Mouse (Mus musculus): ENCODE measurements at regions not wholly inside any gene's neighbourhood (a gene's known extent, or its start where the extent isn't known, plus 50 kb on each side); places are given as distances from the start of the nearest gene placed in this dataset.
A peak's percentile ranks its signal among the peaks of the same experiment; 100 is the strongest.

DNA sequence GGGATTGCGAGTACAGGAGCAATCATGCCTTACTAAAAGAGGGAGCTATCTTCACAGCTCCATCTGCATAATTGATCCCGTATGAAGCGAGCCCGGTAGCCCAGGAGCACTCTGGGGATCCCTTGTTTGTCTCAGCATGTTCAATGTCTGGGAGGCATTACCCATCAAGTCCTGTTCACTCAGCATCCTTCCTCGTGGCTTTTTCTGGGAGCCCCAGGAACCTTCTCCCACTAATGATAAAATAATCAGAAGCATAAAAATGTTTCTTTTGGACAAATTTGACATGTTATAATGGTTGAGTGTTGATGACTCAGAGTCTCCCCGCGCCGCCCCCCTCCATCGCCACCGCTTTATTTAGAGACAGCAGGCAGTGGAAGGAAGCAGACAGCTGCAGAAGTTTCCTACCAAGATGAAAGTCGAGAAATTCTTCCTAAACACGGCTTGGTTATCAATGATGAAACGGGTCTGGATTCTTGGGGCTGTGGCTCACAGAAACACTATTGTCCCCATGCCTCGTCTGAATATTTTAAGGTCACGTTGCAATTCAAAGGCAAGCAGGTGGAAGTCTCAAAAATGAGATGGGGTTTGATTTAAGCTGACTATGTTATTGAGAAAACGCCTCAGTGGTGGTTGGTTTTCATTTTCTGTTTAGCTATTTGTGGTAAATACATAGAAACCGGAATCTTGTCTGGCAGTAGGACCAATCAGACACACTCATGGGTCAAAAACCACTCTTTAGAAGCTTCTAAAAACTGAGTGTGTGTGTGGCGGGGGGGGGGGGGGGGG lies 289.9 kb upstream of the Gm765 start:
- ATAC-seq (replicated peaks; ENCODE audit: insufficient number of reproducible peaks, low FRiP score, low TSS enrichment, poor library complexity, severe bottlenecking): no peak

DNA sequence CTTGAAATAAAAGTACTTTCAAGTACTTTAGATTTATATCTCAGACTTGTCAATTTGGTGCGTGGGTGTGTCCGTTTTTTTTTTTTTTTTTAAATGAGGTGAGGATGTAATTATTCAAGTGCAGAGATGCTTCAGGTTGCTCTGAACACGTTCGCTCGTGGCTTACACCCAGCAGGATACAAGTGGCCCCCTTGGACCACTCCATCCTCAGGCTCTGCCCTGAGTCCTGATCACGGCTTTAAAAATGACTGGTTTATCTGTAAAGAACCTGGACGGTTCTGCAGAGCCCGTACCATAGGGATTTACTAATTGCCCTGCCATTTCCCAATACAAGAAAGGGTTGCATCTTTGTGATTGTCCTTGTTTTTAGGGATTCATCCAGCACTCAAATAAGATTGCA lies 288.7 kb upstream of the Gm765 start:
- no peak for ATAC-seq (replicated peaks; ENCODE audit: insufficient number of reproducible peaks, low FRiP score, low TSS enrichment, poor library complexity, severe bottlenecking)

DNA sequence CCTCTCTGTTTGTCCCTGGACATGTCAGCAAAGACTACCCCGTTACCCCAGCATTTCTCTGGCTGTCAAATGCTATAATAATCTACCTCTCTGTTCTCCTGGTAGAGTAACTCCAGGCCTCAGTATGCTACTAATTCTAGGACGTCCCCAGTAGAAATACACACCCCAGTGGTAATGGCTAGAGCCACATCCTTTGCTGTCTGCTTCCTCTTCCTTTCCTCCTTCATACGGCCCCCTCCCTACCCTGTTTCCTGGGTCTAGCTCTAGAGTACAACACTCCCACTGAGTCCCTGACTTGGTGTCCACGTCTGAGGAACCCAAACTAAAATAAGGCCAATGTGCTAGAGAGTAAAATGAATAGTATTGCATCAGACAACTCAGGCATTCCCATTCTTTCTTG lies 287.1 kb upstream of the Gm765 start:
- ATAC-seq (replicated peaks; ENCODE audit: insufficient number of reproducible peaks, low FRiP score, low TSS enrichment, poor library complexity, severe bottlenecking): no peak

DNA sequence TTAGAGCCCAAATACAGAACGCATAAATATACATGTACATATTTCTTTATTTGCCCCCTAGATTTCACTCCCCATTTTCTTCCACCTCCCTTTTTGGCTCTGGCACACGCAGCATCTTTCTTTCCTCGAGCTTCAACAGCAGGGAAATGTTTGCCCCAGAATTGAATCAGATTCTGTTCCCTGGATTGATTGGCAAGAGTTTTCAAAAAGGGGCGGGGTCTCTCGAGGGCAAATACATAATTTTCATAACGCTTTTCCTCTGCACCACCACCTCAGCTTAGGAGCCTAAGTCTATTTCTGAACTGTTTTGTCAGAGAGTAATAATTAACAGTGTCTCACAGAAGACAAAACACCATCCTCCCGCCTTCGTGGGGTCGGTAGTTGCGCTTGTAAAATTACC lies 283.9 kb upstream of the Gm765 start:
- no peak for ATAC-seq (replicated peaks; ENCODE audit: insufficient number of reproducible peaks, low FRiP score, low TSS enrichment, poor library complexity, severe bottlenecking)

DNA sequence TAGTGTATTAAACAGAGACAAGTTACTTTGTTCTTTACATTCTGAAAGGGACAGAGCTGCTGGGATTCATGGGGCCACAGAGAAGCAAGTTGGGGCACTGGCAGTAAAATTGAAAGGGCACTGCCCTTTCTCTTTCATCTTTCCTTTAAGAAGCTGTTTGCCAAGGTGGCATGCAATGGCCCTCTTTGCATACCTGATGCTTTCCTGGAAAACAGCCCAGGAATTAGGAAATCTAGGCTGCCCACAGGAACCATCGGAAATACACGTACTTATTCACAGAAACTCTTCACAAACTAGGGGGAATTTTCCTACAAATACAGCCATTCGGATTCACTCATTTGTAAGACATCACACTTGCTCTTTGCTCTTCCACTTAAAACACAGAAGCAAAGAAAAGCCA lies 278.3 kb upstream of the Gm765 start:
- ATAC-seq (replicated peaks; ENCODE audit: insufficient number of reproducible peaks, low FRiP score, low TSS enrichment, poor library complexity, severe bottlenecking): no peak

DNA sequence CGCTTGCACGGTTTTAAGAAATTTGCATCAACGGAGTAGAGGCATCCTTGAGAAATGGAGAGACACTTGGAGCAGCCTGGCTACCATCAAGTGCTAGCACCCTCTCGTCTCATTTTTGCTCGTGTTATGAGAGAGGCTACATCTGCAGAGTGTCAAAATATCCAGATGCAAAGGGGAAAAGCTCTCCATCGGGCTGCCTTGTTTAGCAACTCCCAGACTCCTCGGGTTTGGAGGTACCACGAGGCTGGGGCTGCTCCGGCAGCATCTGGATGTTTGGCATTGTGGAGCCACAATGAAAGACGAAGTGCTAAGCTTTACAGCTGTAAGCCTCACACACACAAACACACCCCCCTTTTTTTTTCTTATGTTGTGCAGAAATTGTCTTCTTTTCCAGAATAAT lies 270.5 kb upstream of the Gm765 start:
- no peak for ATAC-seq (replicated peaks; ENCODE audit: insufficient number of reproducible peaks, low FRiP score, low TSS enrichment, poor library complexity, severe bottlenecking)

DNA sequence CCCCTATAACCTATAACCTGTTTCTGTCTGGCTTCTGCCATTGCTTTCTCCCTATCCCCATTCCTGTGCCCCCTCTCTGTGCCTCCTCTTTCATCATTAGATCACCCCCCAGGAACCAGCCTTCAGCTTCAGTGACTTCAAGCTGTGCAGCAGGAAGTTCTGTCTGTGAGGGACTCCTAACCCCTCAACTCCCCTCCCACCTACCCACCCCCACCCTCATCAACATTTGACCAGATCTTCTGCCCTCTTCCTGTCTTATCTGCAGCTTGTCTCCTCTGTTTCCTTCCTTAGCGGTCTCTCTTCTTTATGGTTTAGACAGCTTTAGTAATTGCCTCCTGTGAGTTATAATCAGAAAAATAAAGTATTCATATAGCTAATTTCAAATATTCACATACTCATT lies 266.6 kb upstream of the Gm765 start:
- no peak for ATAC-seq (replicated peaks; ENCODE audit: insufficient number of reproducible peaks, low FRiP score, low TSS enrichment, poor library complexity, severe bottlenecking)

DNA sequence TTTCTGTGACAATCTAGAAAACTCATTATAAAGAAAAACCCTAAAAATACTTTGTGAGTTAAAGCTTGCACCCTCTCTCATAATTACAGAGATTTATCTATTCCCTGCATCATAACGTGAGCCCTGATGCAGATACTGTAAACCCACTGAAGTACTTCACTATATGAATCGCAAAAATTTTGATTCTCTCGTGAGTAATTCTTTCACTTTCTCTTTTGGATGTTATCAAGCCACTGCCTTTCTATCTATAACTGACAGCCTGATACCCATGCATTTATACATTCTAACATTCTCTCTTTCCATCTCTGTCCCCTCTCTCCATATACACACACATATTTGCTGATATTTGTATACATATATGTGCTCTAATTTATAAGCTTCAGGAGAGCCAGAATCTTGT lies 264.1 kb upstream of the Gm765 start:
- no peak for ATAC-seq (replicated peaks; ENCODE audit: insufficient number of reproducible peaks, low FRiP score, low TSS enrichment, poor library complexity, severe bottlenecking)

DNA sequence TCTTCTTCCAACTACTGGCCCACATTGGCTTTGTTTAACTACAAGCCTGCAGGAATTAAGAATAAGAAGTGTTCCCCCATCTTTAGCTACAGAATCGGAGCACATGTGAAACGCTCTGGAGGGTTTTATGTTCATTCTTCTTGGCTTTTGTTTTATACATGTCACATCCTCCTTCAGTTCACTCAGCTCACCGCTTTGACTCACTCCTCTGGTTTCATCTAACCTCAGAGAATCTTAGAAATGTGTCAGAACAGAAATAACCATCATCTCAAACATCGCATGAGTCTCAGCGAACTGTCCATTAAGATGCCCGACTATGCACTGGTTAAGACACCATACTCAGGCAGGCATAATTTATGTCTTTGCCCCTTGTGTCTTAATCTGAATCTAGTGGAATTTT lies 255.1 kb upstream of the Gm765 start:
- no peak for ATAC-seq (replicated peaks; ENCODE audit: insufficient number of reproducible peaks, low FRiP score, low TSS enrichment, poor library complexity, severe bottlenecking)

DNA sequence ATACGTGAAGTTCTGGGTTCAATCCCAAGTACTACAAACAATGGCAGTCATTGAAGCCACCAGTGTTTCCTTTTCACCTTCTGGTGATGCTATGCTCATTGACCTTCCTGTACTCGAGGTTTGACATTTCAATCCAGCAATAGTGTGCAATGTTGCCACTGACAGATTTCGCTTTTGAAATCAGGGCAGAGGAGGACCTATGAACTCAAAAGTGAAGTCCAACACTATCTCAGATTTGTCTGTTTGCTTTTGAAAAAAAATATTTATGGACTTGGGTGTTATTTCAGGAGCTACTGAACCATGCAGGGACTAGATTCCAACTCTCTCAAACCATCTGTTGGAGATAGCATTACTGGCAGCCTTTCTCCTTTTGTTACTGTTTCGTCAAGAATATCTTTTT lies 248.4 kb upstream of the Gm765 start:
- no peak for ATAC-seq (replicated peaks; ENCODE audit: insufficient number of reproducible peaks, low FRiP score, low TSS enrichment, poor library complexity, severe bottlenecking)

DNA sequence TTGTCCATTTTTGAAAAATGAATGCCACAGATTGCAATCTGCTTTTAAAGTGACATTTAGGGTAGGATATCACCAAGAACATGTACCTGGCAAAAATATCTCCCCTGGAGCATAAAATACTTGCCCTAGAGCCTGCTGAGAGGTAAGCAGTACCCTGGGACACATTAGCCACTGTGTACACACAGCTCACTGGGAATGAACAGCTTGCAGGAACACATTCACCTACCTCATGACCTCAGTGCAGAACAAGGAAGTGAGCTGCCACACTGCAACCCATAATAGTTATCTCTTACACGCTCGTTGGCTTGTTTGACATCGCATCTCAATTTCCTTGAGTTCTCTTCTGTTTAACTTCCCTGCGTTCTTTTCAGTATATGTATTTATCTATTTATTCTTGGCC lies 246.4 kb upstream of the Gm765 start:
- no peak for ATAC-seq (replicated peaks; ENCODE audit: insufficient number of reproducible peaks, low FRiP score, low TSS enrichment, poor library complexity, severe bottlenecking)

DNA sequence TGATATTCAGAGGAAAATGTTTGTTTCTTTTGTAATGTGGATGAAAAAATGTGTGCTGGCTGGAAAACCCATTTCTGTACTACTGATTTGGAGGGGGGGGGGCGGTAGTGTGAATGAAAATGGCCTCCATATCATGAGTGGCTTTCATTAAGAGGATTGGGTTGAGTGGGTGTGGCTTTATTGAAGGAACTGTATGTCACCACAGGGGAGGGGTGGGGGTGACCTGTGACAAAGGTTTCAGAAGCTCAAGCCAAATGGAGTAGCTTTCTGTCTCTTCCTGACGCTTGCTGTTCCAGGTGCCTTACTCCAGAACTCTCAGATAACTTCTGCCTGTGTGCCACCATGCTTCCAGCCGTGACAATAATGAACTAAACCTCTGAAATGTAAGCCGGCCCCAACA lies 242.0 kb upstream of the Gm765 start:
- ATAC-seq (replicated peaks; ENCODE audit: insufficient number of reproducible peaks, low FRiP score, low TSS enrichment, poor library complexity, severe bottlenecking): no peak

DNA sequence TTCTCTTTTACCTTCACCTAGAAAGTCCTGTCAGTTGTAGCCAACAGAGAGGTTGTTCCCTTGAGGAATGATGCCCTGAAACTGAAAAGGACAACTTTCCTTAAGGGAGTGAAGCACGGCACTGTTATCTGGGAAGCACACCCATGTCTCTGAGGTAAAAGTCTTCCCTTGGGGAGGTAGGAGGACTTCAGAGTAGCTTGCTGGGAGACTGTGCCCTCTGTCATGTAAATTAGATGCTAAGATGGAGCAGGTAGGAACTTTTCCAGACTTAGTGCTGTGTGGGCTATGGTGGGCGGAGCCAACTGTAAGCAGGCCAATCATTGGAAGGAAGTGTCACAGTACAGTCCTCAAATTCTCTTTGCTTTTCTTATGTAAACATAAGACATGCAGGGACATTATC lies 240.3 kb upstream of the Gm765 start:
- ATAC-seq (replicated peaks; ENCODE audit: insufficient number of reproducible peaks, low FRiP score, low TSS enrichment, poor library complexity, severe bottlenecking): no peak

DNA sequence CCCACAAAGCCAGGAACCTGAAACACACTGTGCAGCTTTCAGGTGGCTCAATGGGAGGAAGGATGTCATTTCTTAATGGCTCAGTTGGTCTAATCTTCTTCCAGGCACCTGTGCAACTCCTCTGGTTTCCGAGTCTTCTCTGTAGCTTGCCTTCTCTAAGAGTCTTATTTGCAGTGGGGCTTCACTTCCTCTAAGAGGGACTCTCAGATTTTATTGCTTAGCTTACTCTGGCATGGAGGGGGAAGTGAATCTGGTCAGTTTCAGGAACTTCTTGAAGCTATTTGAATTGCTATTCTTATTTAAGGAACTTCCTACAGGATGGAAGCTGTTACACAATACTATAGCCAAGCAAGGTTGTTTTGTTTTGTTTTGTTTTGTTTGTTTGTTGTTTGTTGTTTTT lies 232.7 kb upstream of the Gm765 start:
- peak; percentile 65 for ATAC-seq (replicated peaks; ENCODE audit: insufficient number of reproducible peaks, low FRiP score, low TSS enrichment, poor library complexity, severe bottlenecking)

DNA sequence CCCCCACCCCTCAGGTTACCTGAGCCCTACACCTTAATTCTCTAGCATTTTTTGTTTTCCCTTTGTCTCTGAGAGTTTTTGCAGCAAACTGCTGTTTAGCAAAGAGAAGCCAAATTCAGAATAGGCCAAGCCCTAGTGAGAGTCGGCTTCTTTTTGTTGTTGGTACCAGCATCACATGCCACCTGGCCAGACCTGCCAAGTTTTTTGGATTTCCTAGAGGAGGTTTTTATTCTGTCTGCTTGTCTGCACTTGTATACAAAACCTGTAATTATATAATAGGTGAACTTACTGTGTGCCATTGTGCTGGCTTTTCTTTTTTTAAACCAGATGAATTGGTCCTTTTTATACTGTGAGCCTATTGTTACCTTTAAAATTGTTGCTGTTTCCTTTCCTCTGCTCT lies 213.1 kb upstream of the Gm765 start:
- no peak for ATAC-seq (replicated peaks; ENCODE audit: insufficient number of reproducible peaks, low FRiP score, low TSS enrichment, poor library complexity, severe bottlenecking)

DNA sequence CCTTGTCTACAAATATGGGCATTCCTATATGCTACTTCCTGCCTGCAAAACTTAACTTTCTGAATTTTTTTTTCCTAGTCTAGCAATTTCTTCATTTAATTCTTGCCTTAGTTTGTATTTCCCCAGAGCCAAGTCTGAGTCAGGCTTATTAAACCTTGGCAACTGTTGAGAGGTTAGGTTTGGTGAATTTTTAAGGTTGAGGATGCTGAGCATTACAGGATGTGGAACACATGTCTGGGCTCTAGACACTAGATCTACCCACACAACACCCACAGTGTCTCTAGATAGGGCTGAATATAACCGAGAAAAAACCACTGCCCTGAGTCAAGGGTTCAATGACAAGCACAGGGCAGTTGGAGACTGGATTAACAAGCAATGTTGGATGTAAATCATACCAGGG lies 211.4 kb upstream of the Gm765 start:
- no peak for ATAC-seq (replicated peaks; ENCODE audit: insufficient number of reproducible peaks, low FRiP score, low TSS enrichment, poor library complexity, severe bottlenecking)

DNA sequence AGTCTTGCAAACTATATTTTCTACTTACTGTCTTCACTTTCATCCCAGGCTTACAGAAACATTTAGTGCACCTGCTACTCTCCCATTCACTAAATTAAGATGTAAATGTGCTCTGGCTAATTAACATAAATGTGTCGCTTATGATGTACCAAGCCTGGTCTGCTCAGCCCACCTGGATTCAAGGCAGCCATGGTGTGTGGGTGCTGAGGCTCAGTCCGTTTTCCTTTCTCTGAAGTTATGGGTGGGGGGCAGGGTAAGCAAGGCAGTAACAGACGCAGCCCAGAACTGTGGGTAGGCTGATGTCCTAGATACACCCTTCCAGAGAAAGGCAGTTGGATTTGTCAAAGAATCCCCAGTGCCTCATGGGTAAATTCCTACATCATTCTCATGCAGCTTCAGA lies 209.2 kb upstream of the Gm765 start:
- no peak for ATAC-seq (replicated peaks; ENCODE audit: insufficient number of reproducible peaks, low FRiP score, low TSS enrichment, poor library complexity, severe bottlenecking)

DNA sequence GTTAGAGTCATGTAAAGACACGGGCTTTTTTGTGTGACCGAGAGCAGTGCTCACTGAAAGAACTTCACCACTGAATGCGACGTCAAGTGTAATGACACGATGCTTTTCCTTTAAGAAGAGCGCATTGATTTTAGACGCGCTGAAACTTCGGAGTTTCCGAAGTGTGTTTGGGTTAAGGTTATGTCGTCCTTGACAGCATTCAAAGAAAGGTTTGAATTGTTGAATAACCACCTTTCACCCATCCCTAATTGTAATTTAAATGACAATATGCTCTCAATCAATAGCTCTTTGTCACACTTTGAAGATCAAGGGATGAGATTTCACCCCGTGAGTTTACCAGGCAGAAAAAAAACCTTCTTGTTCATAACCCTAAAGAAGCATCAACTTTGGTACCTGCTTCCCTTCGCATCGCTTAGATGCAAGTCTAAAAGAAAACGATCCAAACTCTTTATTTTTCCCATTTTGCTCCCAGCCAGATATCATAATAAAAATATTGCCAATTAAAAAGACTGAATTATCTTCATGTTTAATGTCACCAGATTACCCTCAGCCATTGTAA lies 184.4 kb upstream of the Gm765 start:
- no peak for ATAC-seq (replicated peaks; ENCODE audit: insufficient number of reproducible peaks, low FRiP score, low TSS enrichment, poor library complexity, severe bottlenecking)

DNA sequence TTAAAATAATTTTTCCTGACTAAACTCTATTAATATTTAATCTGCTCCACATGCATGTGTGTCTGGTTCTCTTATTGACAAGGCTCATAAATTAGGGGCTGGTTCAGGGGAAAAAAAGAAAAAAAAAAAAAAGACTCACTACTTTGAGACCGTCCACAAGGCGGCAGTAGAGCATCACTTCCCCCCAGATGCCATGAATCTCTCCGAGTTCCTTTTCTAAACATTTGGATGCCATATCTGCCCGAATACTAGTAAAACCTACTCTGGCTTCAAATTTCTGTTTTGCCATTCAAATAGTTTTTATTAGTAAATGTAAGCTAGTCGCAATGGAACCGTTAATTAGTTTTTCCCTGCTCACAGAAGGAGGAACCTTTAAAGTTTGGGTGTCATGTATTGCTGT lies 182.7 kb upstream of the Gm765 start:
- ATAC-seq (replicated peaks; ENCODE audit: insufficient number of reproducible peaks, low FRiP score, low TSS enrichment, poor library complexity, severe bottlenecking): no peak

DNA sequence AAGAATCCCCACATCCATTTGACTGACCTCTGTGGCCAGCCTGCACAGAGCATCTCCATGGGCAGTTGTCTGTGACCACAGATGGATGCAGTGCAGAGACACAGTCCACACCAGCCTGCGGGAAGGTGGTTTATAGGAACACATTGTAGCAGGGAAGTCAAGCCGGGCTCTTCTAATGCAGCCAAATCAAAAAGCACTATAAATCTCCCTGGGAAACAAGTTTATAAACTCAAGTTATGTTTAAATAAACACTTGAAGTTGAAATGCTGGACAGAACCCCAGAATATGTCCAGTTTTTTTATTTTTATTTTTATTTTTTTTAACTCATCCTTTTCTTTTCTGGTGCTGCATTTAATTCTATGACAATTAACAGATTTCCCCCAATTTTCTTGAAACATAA lies 182.1 kb upstream of the Gm765 start:
- ATAC-seq (replicated peaks; ENCODE audit: insufficient number of reproducible peaks, low FRiP score, low TSS enrichment, poor library complexity, severe bottlenecking): no peak

DNA sequence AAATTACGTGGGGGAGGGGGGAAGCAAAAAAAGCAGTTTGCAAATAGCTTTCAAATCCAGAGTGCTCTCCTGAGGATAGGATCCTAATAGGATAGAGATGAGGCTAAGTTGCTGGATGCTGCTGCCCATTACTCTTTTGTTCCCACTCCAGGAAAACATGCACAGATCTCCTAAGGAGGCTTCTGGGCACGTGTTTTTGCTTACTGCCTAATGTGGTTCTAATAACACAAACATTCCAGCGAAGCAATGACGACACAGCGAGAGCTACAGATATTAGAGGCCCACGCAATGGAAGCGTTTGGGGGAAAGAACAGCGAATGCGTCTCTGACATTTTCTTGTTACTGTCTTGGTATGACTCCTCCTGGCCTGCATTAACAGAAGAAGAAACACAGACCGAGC lies 179.0 kb upstream of the Gm765 start:
- ATAC-seq (replicated peaks; ENCODE audit: insufficient number of reproducible peaks, low FRiP score, low TSS enrichment, poor library complexity, severe bottlenecking): no peak
